Mouse (Mus musculus): ENCODE measurements around the gene Slc2a1.

The Slc2a1 gene

DNA sequence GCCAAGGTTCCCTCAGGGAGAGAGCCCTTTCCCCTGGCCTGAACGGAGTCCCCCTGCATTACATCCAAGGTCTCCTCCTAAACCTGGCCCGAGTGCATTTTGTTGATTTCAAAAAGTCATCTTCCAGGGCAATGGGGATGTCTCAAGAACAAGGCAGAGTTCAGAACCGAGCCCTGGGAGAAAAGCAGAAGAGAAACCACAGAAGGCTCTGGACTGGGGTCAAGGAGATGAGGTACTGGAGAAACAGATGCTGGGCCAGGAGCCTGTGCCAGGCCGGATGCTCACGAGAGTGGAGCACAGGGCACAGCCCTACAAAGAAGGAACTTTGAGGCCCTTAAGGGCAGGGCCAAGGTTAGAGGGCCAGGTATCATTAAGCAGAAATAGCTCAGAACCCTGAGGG, 69.2 kb downstream of the Slc2a1 start:
- DNase-seq (ENCODE audit: low spot score), result no peak

DNA sequence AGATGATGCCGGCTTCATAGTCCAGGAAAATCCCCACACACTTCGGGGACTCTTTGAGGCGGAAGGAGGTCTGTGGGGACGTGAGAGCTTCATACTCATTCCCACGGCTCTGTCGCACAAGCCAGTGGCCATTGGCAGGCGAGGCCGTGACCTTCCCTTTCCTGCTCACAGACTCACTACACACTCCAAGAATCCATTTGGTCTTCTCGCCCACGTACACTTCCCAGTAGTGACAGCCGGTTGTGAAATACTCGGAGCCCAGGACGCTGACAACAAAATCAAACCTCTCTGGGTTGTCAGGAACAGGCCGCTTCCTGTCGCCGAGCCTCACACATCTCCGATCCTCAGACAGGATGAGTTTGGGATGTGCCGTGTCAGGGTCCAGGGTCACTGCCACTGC, 69.8 kb downstream of the Slc2a1 start:
- no peak for DNase-seq (ENCODE audit: low spot score)

DNA sequence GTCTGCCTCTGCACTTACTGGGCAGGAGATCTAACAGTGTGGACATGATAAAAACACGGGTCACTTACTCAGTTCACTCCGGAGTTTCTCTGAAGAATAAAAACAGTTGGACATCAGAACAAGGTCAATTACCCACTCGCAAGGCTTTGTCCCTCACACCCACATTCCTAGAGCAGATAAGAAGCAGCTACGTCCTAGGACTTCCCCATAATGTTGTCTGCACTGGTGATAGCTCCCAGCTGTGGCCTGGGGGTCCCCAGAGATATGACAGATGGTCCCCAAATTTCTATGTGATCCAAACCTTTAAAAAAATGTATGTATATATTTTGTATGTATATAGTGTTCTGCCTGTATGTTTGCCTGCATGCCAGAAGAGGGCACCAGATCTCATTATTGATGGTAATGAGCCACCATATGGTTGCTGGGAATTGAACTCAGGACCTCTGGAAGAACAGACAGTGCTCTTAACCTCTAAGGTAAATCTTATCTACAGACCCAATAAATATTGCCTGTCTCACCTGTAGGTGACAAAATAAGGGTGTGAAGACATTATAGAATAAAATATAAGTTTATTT, 71.7 kb downstream of the Slc2a1 start:
- no peak for DNase-seq (ENCODE audit: low spot score)

DNA sequence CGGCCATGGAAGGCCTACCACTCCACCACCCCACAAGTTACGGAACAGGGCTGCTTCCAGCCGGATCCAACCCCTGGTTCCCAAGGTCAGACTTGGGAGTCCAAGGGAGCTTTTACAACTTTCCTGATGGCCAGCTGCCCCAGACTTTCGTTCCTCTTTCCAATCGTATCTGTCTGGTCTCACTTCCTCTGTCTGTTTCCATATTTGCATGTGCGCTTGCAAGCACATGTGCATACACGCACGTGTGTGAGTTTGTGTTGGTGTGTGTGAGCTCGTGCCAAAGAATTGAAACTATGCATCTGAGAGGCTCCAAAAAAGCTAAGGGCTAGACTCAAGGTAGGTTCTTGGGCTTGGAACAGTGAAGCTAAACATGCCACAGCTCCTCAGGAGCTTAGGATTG, 72.9 kb downstream of the Slc2a1 start:
- DNase-seq (ENCODE audit: low spot score), result no peak

- no peak for DNase-seq (ENCODE audit: low spot score)
These were observed 75.0 kb downstream of the Slc2a1 start for GRCm38 (mm10) chr4:119183525-119183924.

- DNase-seq (ENCODE audit: low spot score), result no peak
These were observed 77.3 kb downstream of the Slc2a1 start for GRCm38 (mm10) chr4:119185771-119186170.

Measured in retina, embryonic 14.5 days (tissue).